Mouse (Mus musculus) intestine, postnatal 0 days (tissue): ENCODE measurements around the gene Frmd4b. TPM values are rescaled to one million over a fixed set of nuclear protein-coding genes. Genes with fewer than 3 reads are reported as not detected.

Experiments used
- ATAC-seq: fragments of 200-750 bp; cut with Nextera tagmentation; 2 replicates; pipeline ENCODE4 v1.8.0; 2017; ENCODE audit warnings: mild to moderate bottlenecking, moderate TSS enrichment, moderate library complexity
- H3K27ac ChIP-seq: fragments of 300-500 bp; sonication (generic); 2 replicates; pipeline ENCODE4 v1.5.1; 2014; ENCODE audit warnings: mild to moderate bottlenecking, low read depth, low read length, moderate library complexity
- H3K27me3 ChIP-seq: fragments of 300-500 bp; sonication (generic); replicated peaks from 2 replicates; pipeline ENCODE4 v1.6.1; 2014; ENCODE audit warnings: low read length, mixed read lengths; ENCODE audit not compliant: control insufficient read depth, insufficient read depth
- H3K36me3 ChIP-seq: fragments of 300-500 bp; sonication (generic); 2 replicates; pipeline ENCODE4 v1.6.1; 2014; ENCODE audit warnings: mild to moderate bottlenecking, moderate library complexity; ENCODE audit not compliant: control insufficient read depth, insufficient read depth
- H3K4me1 ChIP-seq: fragments of 300-500 bp; sonication (generic); replicated peaks from 2 replicates; pipeline ENCODE4 v1.6.1; 2014; ENCODE audit warnings: antibody characterized with exemption, low read length, mixed read lengths; ENCODE audit not compliant: control insufficient read depth, insufficient read depth
- H3K4me2 ChIP-seq: fragments of 300-500 bp; sonication (generic); replicated peaks from 2 replicates; pipeline ENCODE4 v1.6.1; 2014; ENCODE audit warnings: low read depth, mild to moderate bottlenecking, moderate library complexity
- H3K4me3 ChIP-seq: fragments of 300-500 bp; sonication (generic); 2 replicates; pipeline ENCODE4 v1.5.1; 2014; ENCODE audit warnings: low read depth, low read length
- H3K9ac ChIP-seq: fragments of 300-500 bp; sonication (generic); 2 replicates; pipeline ENCODE4 v1.6.1; 2014; ENCODE audit warnings: mild to moderate bottlenecking, low read depth, low read length
- H3K9me3 ChIP-seq: fragments of 300-500 bp; sonication (generic); 2 replicates; pipeline ENCODE4 v1.6.1; 2016; ENCODE audit warnings: mixed run types; ENCODE audit not compliant: control insufficient read depth
- CTCF ChIP-seq: sonication (generic); IDR thresholded peaks from 2 replicates; pipeline ENCODE4 v1.5.1; 2016; ENCODE audit warnings: low read depth, mild to moderate bottlenecking, control low read depth, antibody characterized with exemption, moderate library complexity
- WGBS: fragments of 180-500 bp; shearing (Covaris S2); extraction: QIAGEN DNeasy Blood & Tissue Kit; methylation state at CpG from one replicate; pipeline ENCODE4 v1.1.7; 2014; 5-methylcytosine and 5-hydroxymethylcytosine counted together
- polyA plus RNA-seq: library from polyadenylated mRNA; unstranded; fragments of >200 nt; fragmentation: Nextera tagmentation; extraction: Ambion mirVana; gene quantifications from 2 replicates; pipeline ENCODE4 v1.2.1, GENCODE M21; 2015

Frmd4b gene
- polyA plus RNA-seq, 1 experiment from 2014 or later, result 5.1 TPM

- Histone ChIP-seq H3K4me1 (0 out of 2 replicates have a peak, but pooled peaks cover 8% of the 10 kb centered on the region), H3K4me2 (no peak overlapping the region), H3K9me3 (no peaks in the 10 kb centered on the region), H3K36me3 (no peaks in the 10 kb centered on the region), H3K4me3 (no peak overlapping the region), H3K27ac (no peak overlapping the region), H3K27me3 (no peaks in the 10 kb centered on the region), H3K9ac (no peak overlapping the region)
- no peak for ATAC-seq
- WGBS, result 31% methylated on average over 8 of the region's 8 CpGs
- no peak for TF ChIP-seq CTCF
Observed at GRCm38 (mm10) chr6:97349355-97350138, 267.8 kb downstream of the Frmd4b start.

GRCm38 (mm10) chr6:97346932-97347331 is 270.4 kb downstream of the Frmd4b start:
- ATAC-seq, result peak; percentile 78
- H3K4me1 ChIP-seq, result 0 out of 2 replicates have a peak, but pooled peaks cover 8% of the 10 kb centered on the region
- H3K4me2 ChIP-seq, result no peak overlapping the region
- WGBS, result 55% methylated on average over 1 of the region's 1 CpGs
- H3K27ac ChIP-seq, result peak overlapping the region; percentile 60
- no peaks in the 10 kb centered on the region for H3K36me3 ChIP-seq
- H3K9ac ChIP-seq, result no peak overlapping the region
- TF ChIP-seq CTCF, result no peak
- H3K4me3 ChIP-seq, result no peak overlapping the region
- H3K27me3 ChIP-seq, result no peaks in the 10 kb centered on the region
- no peaks in the 10 kb centered on the region for H3K9me3 ChIP-seq

- no peaks in the 10 kb centered on the region for H3K9me3 ChIP-seq
- 29% methylated on average over 10 of the region's 10 CpGs for WGBS
- H3K9ac ChIP-seq, result no peak overlapping the region
- no peaks in the 10 kb centered on the region for H3K36me3 ChIP-seq
- H3K27ac ChIP-seq, result peak overlapping the region; percentile 60
- H3K4me3 ChIP-seq, result no peak overlapping the region
- no peaks in the 10 kb centered on the region for H3K27me3 ChIP-seq
- peak; percentile 41 for ATAC-seq
- H3K4me2 ChIP-seq, result no peak overlapping the region
- H3K4me1 ChIP-seq, result 0 out of 2 replicates have a peak, but pooled peaks cover 8% of the 10 kb centered on the region
- no peak for TF ChIP-seq CTCF
Observed at GRCm38 (mm10) chr6:97346527-97346926, 270.8 kb downstream of the Frmd4b start.

- Histone ChIP-seq H3K9ac (no peak overlapping the region), H3K27me3 (no peaks in the 10 kb centered on the region), H3K4me3 (no peak overlapping the region), H3K27ac (no peak overlapping the region), H3K36me3 (no peaks in the 10 kb centered on the region), H3K4me1 (0 out of 2 replicates have a peak, but pooled peaks cover 12% of the 10 kb centered on the region), H3K9me3 (no peaks in the 10 kb centered on the region), H3K4me2 (no peak overlapping the region)
- WGBS, result 94% methylated on average over 2 of the region's 2 CpGs
- no peak for ATAC-seq
- no peak for TF ChIP-seq CTCF
Observed at GRCm38 (mm10) chr6:97345921-97346320, 271.4 kb downstream of the Frmd4b start.

GRCm38 (mm10) chr6:97342185-97342584 is 275.2 kb downstream of the Frmd4b start:
- H3K4me2 ChIP-seq, result no peak overlapping the region
- H3K9me3 ChIP-seq, result no peaks in the 10 kb centered on the region
- H3K27me3 ChIP-seq, result no peaks in the 10 kb centered on the region
- H3K27ac ChIP-seq, result peak overlapping the region; percentile 31; the same call in 1 of the 2 replicates
- H3K4me3 ChIP-seq, result no peak overlapping the region
- H3K9ac ChIP-seq, result no peak overlapping the region
- TF ChIP-seq CTCF, result no peak
- peaks cover 8% of the 10 kb centered on the region; the same call in 1 of the 2 replicates for H3K4me1 ChIP-seq
- 56% methylated on average over 5 of the region's 5 CpGs for WGBS
- no peak for ATAC-seq
- H3K36me3 ChIP-seq, result no peaks in the 10 kb centered on the region

- no peaks in the 10 kb centered on the region for H3K27me3 ChIP-seq
- H3K36me3 ChIP-seq, result no peaks in the 10 kb centered on the region
- peaks cover 8% of the 10 kb centered on the region; the same call in 1 of the 2 replicates for H3K4me1 ChIP-seq
- ATAC-seq, result peak; percentile 95
- no peak for TF ChIP-seq CTCF
- H3K9me3 ChIP-seq, result no peaks in the 10 kb centered on the region
- H3K27ac ChIP-seq, result peak overlapping the region; percentile 76; the same call in 1 of the 2 replicates
- WGBS, result 41% methylated on average over 1 of the region's 1 CpGs
- H3K4me2 ChIP-seq, result peak overlapping the region; percentile 43; the same call in 1 of the 2 replicates
- H3K9ac ChIP-seq, result no peak overlapping the region
- no peak overlapping the region for H3K4me3 ChIP-seq
Observed at GRCm38 (mm10) chr6:97341628-97342027, 275.7 kb downstream of the Frmd4b start.
